Comparison of ENCODE assay signal across 7 mouse cellular contexts in genomic region chr4:46527558-46527926, GRCm38 (mm10). TPM values are rescaled to one million over a fixed set of nuclear protein-coding genes. Genes with fewer than 3 reads are reported as not detected.
DNase-seq lines count a peak whose midpoint lies in the region; ATAC-seq and TF ChIP-seq lines count a peak whose summit lies in the region.

No protein-coding gene starts in this region.

- TF ChIP-seq CTCF in bone marrow, adult 2 months (IDR thresholded peaks at IDR 0.05; ENCODE audit: control insufficient read depth, insufficient read depth, low read length) = no peak
- TF ChIP-seq CTCF in liver, embryonic 14.5 days (IDR thresholded peaks at IDR 0.05; ENCODE audit: low read depth) = no peak

- H3K27me3 ChIP-seq in hindbrain, embryonic 11.5 days (ENCODE audit: control insufficient read depth, insufficient read depth, low read length) = no peaks in the 10 kb centered on the region
- H3K27me3 ChIP-seq in liver, embryonic 14.5 days (ENCODE audit: control insufficient read depth, insufficient read depth, low read length) = no peaks in the 10 kb centered on the region; the same call in 1 of the 2 replicates

- peak overlapping the region; percentile 30 for H3K4me2 ChIP-seq in hindbrain, embryonic 11.5 days (replicated peaks; ENCODE audit: low read depth, low read length)
- peak overlapping the region; percentile 72 for H3K4me2 ChIP-seq in liver, embryonic 14.5 days (ENCODE audit: low read depth)

- no peaks in the 10 kb centered on the region for H3K9me3 ChIP-seq in hindbrain, embryonic 11.5 days (ENCODE audit: control insufficient read depth, low read length)
- no peaks in the 10 kb centered on the region for H3K9me3 ChIP-seq in liver, embryonic 14.5 days (ENCODE audit: control insufficient read depth, low read length)

- peak overlapping the region; percentile 58 for H3K4me3 ChIP-seq in bone marrow, adult 2 months (replicated peaks; ENCODE audit: control insufficient read depth, low read depth, low read length)
- peak overlapping the region; percentile 6; the same call in 1 of the 2 replicates for H3K4me3 ChIP-seq in hindbrain, embryonic 11.5 days (ENCODE audit: low read depth, low read length)
- peak overlapping the region; percentile 32 to 63 for H3K4me3 ChIP-seq in liver, embryonic 14.5 days (ENCODE audit: insufficient read depth in 1 of 2, low read depth in 2 of 2, low read length in 2 of 2)

- no peak for TF ChIP-seq EP300 in liver, embryonic 14.5 days (IDR thresholded peaks at IDR 0.05; ENCODE audit: low read depth)

- no peak for DNase-seq in hindbrain, embryonic 11.5 days (ENCODE audit: low spot score)
- DNase-seq in liver, embryonic 14.5 days (ENCODE audit: low read depth in 3 of 3, low spot score in 3 of 3) = no peak
- peak; percentile 14 for DNase-seq in retina, embryonic 14.5 days (ENCODE audit: low spot score)
- DNase-seq in gastrocnemius, adult 18-20 months (ENCODE audit: low spot score) = no peak

- no peak overlapping the region for H3K9ac ChIP-seq in hindbrain, embryonic 11.5 days (ENCODE audit: low read depth, low read length)
- peak overlapping the region; percentile 4; the same call in 1 of the 2 replicates for H3K9ac ChIP-seq in liver, embryonic 14.5 days (replicated peaks)

- peak; percentile 38 for ATAC-seq in CD4-positive, CD25-positive, alpha-beta regulatory T cell, adult 4 months
- peak; percentile 49; the same call in 1 of the 2 replicates for ATAC-seq in hindbrain, embryonic 11.5 days (ENCODE audit: low FRiP score)
- peak; percentile 87 for ATAC-seq in liver, embryonic 14.5 days (ENCODE audit: insufficient read depth)
- no peak for ATAC-seq in cerebellum, adult (ENCODE audit: insufficient number of reproducible peaks, low FRiP score, low TSS enrichment)

- no peak for TF ChIP-seq POLR2A in bone marrow, adult 2 months (IDR thresholded peaks at IDR 0.05; ENCODE audit: borderline replicate concordance, control insufficient read depth, low read depth, low read length)

- no peaks in the 10 kb centered on the region for H3K36me3 ChIP-seq in hindbrain, embryonic 11.5 days (ENCODE audit: control insufficient read depth, insufficient read depth, low read length)
- peaks cover 3% of the 10 kb centered on the region; the same call in 1 of the 2 replicates for H3K36me3 ChIP-seq in liver, embryonic 14.5 days (replicated peaks; ENCODE audit: control insufficient read depth, insufficient read depth, low read depth)

- H3K4me1 ChIP-seq in bone marrow, adult 2 months (ENCODE audit: control insufficient read depth, insufficient read depth, low read length) = no peaks in the 10 kb centered on the region; the same call in 1 of the 2 replicates
- no peaks in the 10 kb centered on the region for H3K4me1 ChIP-seq in hindbrain, embryonic 11.5 days (replicated peaks; ENCODE audit: control insufficient read depth, insufficient read depth, low read length)
- H3K4me1 ChIP-seq in liver, embryonic 14.5 days (replicated peaks; ENCODE audit: control insufficient read depth in 2 of 2, insufficient read depth in 2 of 2, low read length in 1 of 2) = peaks cover 20 to 32% of the 10 kb centered on the region in 2 experiments

- H3K27ac ChIP-seq in bone marrow, adult 2 months (ENCODE audit: control insufficient read depth, insufficient read depth, low read depth, low read length, poor library complexity) = peak overlapping the region; percentile 34; the same call in 1 of the 2 replicates
- no peak overlapping the region for H3K27ac ChIP-seq in hindbrain, embryonic 11.5 days (ENCODE audit: low read depth, low read length)
- peak overlapping the region; percentile 84 for H3K27ac ChIP-seq in liver, embryonic 14.5 days

- WGBS in bone marrow, adult 2 months = 8% methylated on average over 6 of the region's 7 CpGs
- WGBS in hindbrain, embryonic 11.5 days = 3% methylated on average over 4 of the region's 7 CpGs
- WGBS in liver, embryonic 14.5 days (ENCODE audit: insufficient replicate concordance) = under 1% methylated on average over 7 of the region's 7 CpGs

RNA-seq across cellular contexts. Expression of gene Trim14, which starts 8.4 kb away (rescaled TPM):
- polyA plus RNA-seq in CD4-positive, CD25-positive, alpha-beta regulatory T cell, adult 4 months (2017; shearing (Covaris generic)) = 10 to 100 TPM; 33.2 to 35.8 TPM
- 4.7 and 4.8 TPM in 2 replicates for polyA plus RNA-seq in bone marrow, adult 2 months (2011; ENCODE audit: insufficient read depth, insufficient read length, low replicate concordance, missing spikeins)
- 0.84 and 1.0 TPM in 2 replicates for polyA plus RNA-seq in hindbrain, embryonic 11.5 days (2014; fragmentation: Nextera tagmentation; extraction: Ambion mirVana)
- 4.1 and 4.3 TPM in 2 replicates for polyA plus RNA-seq in liver, embryonic 14.5 days (2012; rRNA removed)
- 7.5 and 9.5 TPM in 2 replicates for polyA plus RNA-seq in liver, embryonic 14.5 days (2014; fragmentation: Nextera tagmentation; extraction: Ambion mirVana)
- total RNA-seq in gastrocnemius, adult 18-20 months (2021) = under 1 TPM; 0.50 to 0.76 TPM

RNA-seq across cellular contexts. Expression of gene Nans, which starts 38.5 kb away (rescaled TPM):
- polyA plus RNA-seq in CD4-positive, CD25-positive, alpha-beta regulatory T cell, adult 4 months (2017; shearing (Covaris generic)) = 10 to 100 TPM; 67.1 to 69.6 TPM
- 28.9 and 33.9 TPM in 2 replicates for polyA plus RNA-seq in bone marrow, adult 2 months (2011; ENCODE audit: insufficient read depth, insufficient read length, low replicate concordance, missing spikeins)
- polyA plus RNA-seq in hindbrain, embryonic 11.5 days (2014; fragmentation: Nextera tagmentation; extraction: Ambion mirVana) = 79.7 and 88.4 TPM in 2 replicates
- polyA plus RNA-seq in liver, embryonic 14.5 days (2012; rRNA removed) = 32.9 and 36.0 TPM in 2 replicates
- polyA plus RNA-seq in liver, embryonic 14.5 days (2014; fragmentation: Nextera tagmentation; extraction: Ambion mirVana) = 49.4 and 51.8 TPM in 2 replicates
- total RNA-seq in gastrocnemius, adult 18-20 months (2021) = 10 to 100 TPM; 17.6 to 19.9 TPM

Comparison
In these comparisons a context has a peak if more than half of its experiments do, and no peak if none do; other contexts are left out.
1. H3K4me3 ChIP-seq: peak in every context shown above with its lines; median percentile 58 in bone marrow, adult 2 months; 48 in liver, embryonic 14.5 days; 6 in hindbrain, embryonic 11.5 days.